Mouse (Mus musculus): ENCODE data around the gene Slc26a3. TPM values are rescaled to one million over a fixed set of nuclear protein-coding genes. Genes with fewer than 3 reads are reported as not detected.

Slc26a3 gene
- polyA plus RNA-seq, 1 experiment from 2014 or later = 0.09 TPM

DNA sequence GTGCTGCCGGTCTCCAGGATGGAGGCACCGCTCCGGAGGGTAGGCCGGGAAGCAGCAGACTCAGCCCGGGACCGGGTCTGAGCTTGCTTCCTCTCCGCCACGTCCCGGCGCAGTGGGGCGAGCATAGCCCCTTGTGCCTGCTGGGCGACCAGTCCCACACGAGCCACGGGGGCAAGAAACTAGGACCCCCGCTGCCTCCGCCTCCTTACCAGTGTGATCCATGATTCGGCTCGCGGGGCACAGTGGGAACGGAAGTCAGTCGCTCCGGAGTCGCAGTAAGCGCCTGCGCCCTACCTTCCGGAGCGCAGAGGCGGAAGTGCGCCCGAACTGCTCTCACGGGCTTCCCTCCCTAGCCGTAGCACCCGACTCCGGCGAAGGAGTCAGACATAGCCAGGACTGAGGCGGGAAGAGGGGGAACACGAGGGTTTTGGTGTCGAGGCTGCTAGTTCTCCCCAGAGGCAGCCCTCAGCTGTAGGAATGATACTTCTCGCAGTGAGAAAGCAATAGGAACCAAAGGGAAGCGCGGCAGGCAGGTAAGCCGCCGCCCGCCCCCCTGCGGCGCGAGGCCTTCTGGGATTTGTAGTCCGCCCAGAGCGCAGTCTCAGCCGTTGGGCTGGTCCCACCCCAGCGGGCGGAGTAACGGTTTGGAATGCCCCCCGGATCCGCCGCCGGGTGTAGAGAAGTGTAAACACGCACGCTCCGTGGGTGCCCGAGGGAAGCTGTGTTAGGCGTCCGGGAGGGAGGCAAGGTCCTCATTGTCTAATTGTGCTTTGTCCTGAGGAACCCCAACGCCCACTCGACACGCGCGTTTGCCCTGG is 108.9 kb downstream of the Slc26a3 start, which contains the start of gene Cbll1:
Cbll1 (minus strand) TSS at position 303 of the 818 bp plus-strand sequence.
- DNase-seq (ENCODE audit: low spot score) (peak; percentile 96), ATAC-seq (ENCODE audit: low FRiP score) (peak; percentile 98)
- under 1% methylated on average over 66 of the region's 68 CpGs for WGBS
- no peaks in the 10 kb centered on the region for H3K36me3 ChIP-seq (ENCODE audit: control insufficient read depth, insufficient read depth, low read length)
- H3K27me3 ChIP-seq (ENCODE audit: control insufficient read depth, insufficient read depth, low read length) = no peaks in the 10 kb centered on the region
- H3K27ac ChIP-seq (ENCODE audit: low read depth, low read length) = peak within 1 kb of the TSS; percentile 75
- H3K4me2 ChIP-seq (replicated peaks; ENCODE audit: low read depth, low read length) = peak within 1 kb of the TSS; percentile 90
- H3K4me3 ChIP-seq (ENCODE audit: low read depth, low read length) = peak within 1 kb of the TSS; percentile 75
- peak within 1 kb of the TSS; percentile 89 for H3K9ac ChIP-seq (ENCODE audit: low read depth, low read length)
- H3K9me3 ChIP-seq (ENCODE audit: control insufficient read depth, low read length) = no peaks in the 10 kb centered on the region
- H3K4me1 ChIP-seq (replicated peaks; ENCODE audit: control insufficient read depth, insufficient read depth, low read length) = no peaks in the 10 kb centered on the region

DNA sequence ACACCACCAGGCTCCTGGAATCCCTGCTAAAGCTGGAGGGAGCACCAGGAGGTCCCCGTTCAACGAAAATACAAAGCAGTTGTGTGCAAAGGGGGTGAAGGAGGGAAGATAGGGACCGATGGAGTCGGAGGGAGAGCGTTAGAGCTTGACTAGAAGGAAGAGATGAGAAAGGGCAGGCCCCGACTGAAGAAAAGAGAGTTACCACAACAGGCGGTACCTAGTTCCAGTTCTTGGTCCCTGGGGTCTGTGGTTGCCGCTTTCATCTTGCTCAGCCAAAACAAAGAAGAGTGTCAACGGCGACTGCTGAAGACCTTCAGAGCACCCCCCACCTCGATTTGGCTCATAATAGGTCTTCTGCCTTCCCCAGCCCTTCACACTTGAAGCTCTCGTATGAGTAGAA is 109.5 kb downstream of the Slc26a3 start:
- Histone ChIP-seq H3K27me3 (ENCODE audit: control insufficient read depth, insufficient read depth, low read length) (no peaks in the 10 kb centered on the region), H3K27ac (ENCODE audit: low read depth, low read length) (peak overlapping the region; percentile 75), H3K4me3 (ENCODE audit: low read depth, low read length) (peak overlapping the region; percentile 75), H3K4me1 (replicated peaks; ENCODE audit: control insufficient read depth, insufficient read depth, low read length) (no peaks in the 10 kb centered on the region), H3K4me2 (replicated peaks; ENCODE audit: low read depth, low read length) (peak overlapping the region; percentile 90), H3K9me3 (ENCODE audit: control insufficient read depth, low read length) (no peaks in the 10 kb centered on the region), H3K9ac (ENCODE audit: low read depth, low read length) (peak overlapping the region; percentile 89), H3K36me3 (ENCODE audit: control insufficient read depth, insufficient read depth, low read length) (no peaks in the 10 kb centered on the region)
- WGBS = 3% methylated on average over 12 of the region's 12 CpGs
- ATAC-seq (ENCODE audit: low FRiP score) (no peak; the same call in 1 of the 2 replicates), DNase-seq (ENCODE audit: low spot score) (no peak)

DNA sequence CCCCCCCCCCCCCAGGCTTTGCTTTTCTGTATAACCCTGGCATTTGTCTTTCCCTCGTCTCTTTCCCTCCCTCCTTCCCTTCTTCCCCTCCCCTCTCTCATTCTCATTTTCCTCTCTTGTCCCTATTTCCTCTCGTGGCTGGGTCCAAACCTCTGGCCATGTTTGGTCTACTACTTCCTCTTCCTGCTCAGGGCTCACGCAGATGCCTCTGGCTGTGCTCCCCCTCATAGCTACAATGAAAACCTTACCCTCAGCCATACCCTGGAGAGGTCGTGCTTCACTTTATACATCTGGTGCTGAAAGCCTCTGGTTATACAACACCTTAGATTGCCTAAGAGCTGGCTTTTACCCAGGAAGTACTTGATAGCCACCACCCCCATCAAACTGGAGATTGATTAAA is 110.6 kb downstream of the Slc26a3 start:
- Histone ChIP-seq H3K27ac (ENCODE audit: low read depth, low read length) (no peak overlapping the region), H3K9me3 (ENCODE audit: control insufficient read depth, low read length) (no peaks in the 10 kb centered on the region), H3K9ac (ENCODE audit: low read depth, low read length) (no peak overlapping the region), H3K4me1 (replicated peaks; ENCODE audit: control insufficient read depth, insufficient read depth, low read length) (no peaks in the 10 kb centered on the region), H3K36me3 (ENCODE audit: control insufficient read depth, insufficient read depth, low read length) (no peaks in the 10 kb centered on the region), H3K4me2 (replicated peaks; ENCODE audit: low read depth, low read length) (no peak overlapping the region), H3K4me3 (ENCODE audit: low read depth, low read length) (no peak overlapping the region), H3K27me3 (ENCODE audit: control insufficient read depth, insufficient read depth, low read length) (no peaks in the 10 kb centered on the region)
- DNase-seq (ENCODE audit: low spot score) = no peak
- WGBS = 70% methylated on average over 4 of the region's 4 CpGs
- ATAC-seq (ENCODE audit: low FRiP score) = no peak

DNA sequence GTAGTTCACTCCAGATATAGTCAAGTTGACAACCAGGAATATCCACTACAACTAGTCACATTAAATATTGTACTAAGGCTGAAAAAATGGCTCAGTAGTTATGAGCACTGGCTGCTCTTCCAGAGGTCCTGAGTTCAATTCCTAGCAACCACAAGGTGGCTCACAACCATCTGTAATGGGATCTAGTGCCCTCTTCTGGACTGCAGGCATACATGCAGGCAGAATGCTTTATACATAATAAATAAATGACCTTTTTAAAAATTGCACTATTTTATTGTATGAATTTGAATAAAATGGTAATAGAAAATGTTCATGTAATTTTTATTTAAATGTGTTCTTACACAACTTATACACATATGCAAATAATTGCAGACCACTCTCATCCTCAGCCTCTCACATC is 112.5 kb downstream of the Slc26a3 start:
- DNase-seq (ENCODE audit: low spot score) (no peak), ATAC-seq (ENCODE audit: low FRiP score) (no peak)

DNA sequence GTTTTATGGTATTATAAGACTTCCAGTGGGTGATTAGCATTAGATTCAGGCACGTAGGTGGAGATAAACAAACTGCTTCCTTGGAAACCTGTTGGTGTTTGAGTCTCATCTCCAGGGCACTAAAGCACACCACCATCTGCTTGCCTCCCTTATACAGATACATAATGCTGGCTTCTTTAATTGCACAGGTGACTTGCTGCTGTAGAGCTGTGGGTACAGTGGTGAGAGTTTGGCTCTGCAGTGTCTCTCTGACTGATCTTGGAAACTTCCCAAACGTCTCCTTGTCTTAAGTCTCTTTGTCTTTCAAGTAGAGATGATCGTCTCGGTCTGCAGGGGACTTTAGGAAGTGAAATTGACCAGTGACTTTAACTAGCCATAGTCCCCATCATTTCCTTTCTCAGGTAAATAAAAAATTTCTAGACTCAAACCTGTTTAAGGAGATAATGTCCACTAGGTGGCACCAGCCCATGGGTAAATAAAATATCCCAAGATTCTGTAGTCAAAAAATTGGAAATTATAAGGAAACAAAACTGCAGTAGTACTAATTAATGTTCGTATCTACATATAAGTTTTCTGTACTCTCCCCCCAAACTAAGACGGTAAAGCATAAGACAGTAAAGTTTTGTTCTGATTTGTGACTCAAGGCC is 117.2 kb downstream of the Slc26a3 start:
- Histone ChIP-seq H3K4me1 (replicated peaks; ENCODE audit: control insufficient read depth, insufficient read depth, low read length) (no peaks in the 10 kb centered on the region), H3K27ac (ENCODE audit: low read depth, low read length) (no peak overlapping the region), H3K4me2 (replicated peaks; ENCODE audit: low read depth, low read length) (no peak overlapping the region), H3K27me3 (ENCODE audit: control insufficient read depth, insufficient read depth, low read length) (no peaks in the 10 kb centered on the region), H3K36me3 (ENCODE audit: control insufficient read depth, insufficient read depth, low read length) (no peaks in the 10 kb centered on the region), H3K4me3 (ENCODE audit: low read depth, low read length) (no peak overlapping the region), H3K9me3 (ENCODE audit: control insufficient read depth, low read length) (no peaks in the 10 kb centered on the region), H3K9ac (ENCODE audit: low read depth, low read length) (no peak overlapping the region)
- ATAC-seq (ENCODE audit: low FRiP score) (no peak), DNase-seq (ENCODE audit: low spot score) (peak; percentile 57)
- WGBS = 43% methylated on average over 6 of the region's 6 CpGs

More for the DNA sequence above, 112.5 kb downstream of the Slc26a3 start:
- Histone ChIP-seq H3K27me3 (ENCODE audit: control insufficient read depth, insufficient read depth, low read length) (no peaks in the 10 kb centered on the region), H3K27ac (ENCODE audit: low read depth, low read length) (no peak overlapping the region), H3K4me3 (ENCODE audit: low read depth, low read length) (no peak overlapping the region), H3K9me3 (ENCODE audit: control insufficient read depth, low read length) (no peaks in the 10 kb centered on the region), H3K9ac (ENCODE audit: low read depth, low read length) (no peak overlapping the region), H3K4me1 (replicated peaks; ENCODE audit: control insufficient read depth, insufficient read depth, low read length) (no peaks in the 10 kb centered on the region), H3K36me3 (ENCODE audit: control insufficient read depth, insufficient read depth, low read length) (no peaks in the 10 kb centered on the region), H3K4me2 (replicated peaks; ENCODE audit: low read depth, low read length) (no peak overlapping the region)

DNA sequence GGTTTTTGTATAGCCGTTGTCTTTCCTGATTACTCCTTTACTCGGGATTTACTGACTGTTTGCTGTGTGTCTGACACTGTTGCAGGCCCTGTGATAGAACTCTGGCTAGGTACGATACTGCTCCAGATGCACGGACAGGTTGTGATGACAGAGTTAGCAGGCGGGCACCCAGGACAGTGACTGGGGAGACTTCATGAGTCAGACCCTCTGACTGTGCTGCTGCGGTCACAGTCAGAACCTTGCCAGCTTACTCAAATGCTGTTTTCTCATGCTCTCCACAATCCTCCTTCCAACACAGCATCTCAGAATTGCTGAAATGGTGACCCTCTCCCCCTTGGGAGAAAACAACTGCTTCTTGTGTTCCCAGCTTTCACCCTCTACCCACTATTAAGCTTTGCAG is 117.8 kb downstream of the Slc26a3 start:
- WGBS = 82% methylated on average over 6 of the region's 6 CpGs
- no peaks in the 10 kb centered on the region for H3K9me3 ChIP-seq (ENCODE audit: control insufficient read depth, low read length)
- ATAC-seq (ENCODE audit: low FRiP score) = no peak

DNA sequence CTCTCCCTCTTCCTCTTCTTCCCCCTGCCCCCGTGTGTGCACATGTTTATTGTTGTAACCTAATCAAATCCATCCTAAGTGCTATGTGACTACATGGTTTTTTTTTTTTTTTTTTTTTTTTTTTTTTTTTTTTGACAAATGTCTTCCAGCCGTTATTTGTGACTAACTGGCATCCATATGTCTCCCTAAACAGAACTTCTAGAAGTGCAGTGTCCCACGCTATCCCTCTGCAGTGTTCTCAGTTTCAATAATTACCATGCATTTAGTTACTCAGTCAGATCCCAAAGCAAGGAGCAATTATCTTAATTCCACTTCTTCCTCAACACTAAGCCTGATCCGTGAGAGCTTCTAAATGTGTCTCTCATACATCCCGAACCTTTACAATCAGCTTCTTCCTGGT is 120.5 kb downstream of the Slc26a3 start:
- Histone ChIP-seq H3K4me2 (replicated peaks; ENCODE audit: low read depth, low read length) (no peak overlapping the region), H3K9me3 (ENCODE audit: control insufficient read depth, low read length) (no peaks in the 10 kb centered on the region), H3K9ac (ENCODE audit: low read depth, low read length) (no peak overlapping the region), H3K36me3 (ENCODE audit: control insufficient read depth, insufficient read depth, low read length) (no peaks in the 10 kb centered on the region), H3K4me3 (ENCODE audit: low read depth, low read length) (no peak overlapping the region), H3K27ac (ENCODE audit: low read depth, low read length) (no peak overlapping the region), H3K4me1 (replicated peaks; ENCODE audit: control insufficient read depth, insufficient read depth, low read length) (no peaks in the 10 kb centered on the region), H3K27me3 (ENCODE audit: control insufficient read depth, insufficient read depth, low read length) (no peaks in the 10 kb centered on the region)
- no peak for DNase-seq (ENCODE audit: low spot score)
- no peak for ATAC-seq (ENCODE audit: low FRiP score)
- WGBS = 69% methylated on average over 4 of the region's 5 CpGs

More for the DNA sequence above, 117.8 kb downstream of the Slc26a3 start:
- Histone ChIP-seq H3K4me3 (ENCODE audit: low read depth, low read length) (no peak overlapping the region), H3K27me3 (ENCODE audit: control insufficient read depth, insufficient read depth, low read length) (no peaks in the 10 kb centered on the region), H3K4me2 (replicated peaks; ENCODE audit: low read depth, low read length) (no peak overlapping the region), H3K4me1 (replicated peaks; ENCODE audit: control insufficient read depth, insufficient read depth, low read length) (no peaks in the 10 kb centered on the region), H3K9ac (ENCODE audit: low read depth, low read length) (no peak overlapping the region), H3K36me3 (ENCODE audit: control insufficient read depth, insufficient read depth, low read length) (no peaks in the 10 kb centered on the region), H3K27ac (ENCODE audit: low read depth, low read length) (no peak overlapping the region)
- no peak for DNase-seq (ENCODE audit: low spot score)

DNA sequence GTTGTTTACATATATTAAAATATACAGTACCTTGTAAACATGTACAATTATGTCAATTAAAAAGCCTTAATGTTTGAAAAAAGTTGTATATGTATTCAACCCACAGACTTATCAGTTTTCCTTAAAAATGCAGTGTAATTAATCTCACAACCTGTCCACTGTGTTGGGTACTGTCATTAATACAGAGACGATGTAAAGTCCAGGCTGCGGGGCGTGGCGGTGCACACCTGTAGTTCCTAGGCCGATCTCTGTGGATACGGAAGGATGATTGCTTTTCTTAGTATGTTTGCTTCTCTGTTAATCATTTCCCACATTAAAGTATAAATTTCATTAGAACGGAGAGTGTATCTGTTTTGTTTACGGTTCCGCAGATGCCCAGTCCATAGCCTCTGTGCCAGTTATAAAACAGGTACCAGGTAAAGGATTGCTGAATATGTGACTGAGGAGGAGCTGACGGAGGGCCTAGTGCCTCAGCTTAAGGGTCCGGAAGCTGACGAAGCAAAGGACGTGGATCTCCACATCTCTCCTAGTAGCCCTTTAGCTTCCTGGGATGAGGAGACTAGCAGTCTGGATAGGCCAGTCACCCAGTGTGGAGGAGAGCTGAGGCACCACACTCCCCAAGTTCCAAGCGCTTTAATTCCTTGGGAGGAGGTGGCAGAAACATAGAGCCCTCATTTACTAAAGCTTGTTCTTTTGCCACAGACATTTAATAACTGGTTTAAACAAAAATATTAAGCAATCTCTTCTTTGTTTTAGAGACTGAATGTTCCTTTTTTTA is 122.2 kb downstream of the Slc26a3 start:
- H3K9me3 ChIP-seq (ENCODE audit: control insufficient read depth, low read length) = no peaks in the 10 kb centered on the region
- DNase-seq (ENCODE audit: low spot score) (no peak), ATAC-seq (ENCODE audit: low FRiP score) (no peak)
- no peak overlapping the region for H3K4me3 ChIP-seq (ENCODE audit: low read depth, low read length)
- H3K4me2 ChIP-seq (replicated peaks; ENCODE audit: low read depth, low read length) = no peak overlapping the region
- WGBS = 90% methylated on average over 14 of the region's 14 CpGs
- H3K9ac ChIP-seq (ENCODE audit: low read depth, low read length) = no peak overlapping the region
- H3K36me3 ChIP-seq (ENCODE audit: control insufficient read depth, insufficient read depth, low read length) = no peaks in the 10 kb centered on the region
- no peak overlapping the region for H3K27ac ChIP-seq (ENCODE audit: low read depth, low read length)
- H3K27me3 ChIP-seq (ENCODE audit: control insufficient read depth, insufficient read depth, low read length) = no peaks in the 10 kb centered on the region
- H3K4me1 ChIP-seq (replicated peaks; ENCODE audit: control insufficient read depth, insufficient read depth, low read length) = no peaks in the 10 kb centered on the region
